Mouse (Mus musculus) urinary bladder, postnatal 10 days (tissue): Measurements from ENCODE around the gene Tmem50a.

ENCODE experiments used
- DNase-seq: peaks from one replicate; pipeline ENCODE4 v3.0.0; 2022; ENCODE audit warnings: low spot score

Gene Tmem50a

GRCm38 (mm10) chr4:134879410-134879981 lies 35.3 kb downstream of the Tmem50a start:
- peak; percentile 25 for DNase-seq

- DNase-seq: no peak
Measured at GRCm38 (mm10) chr4:134876171-134876570, 38.7 kb downstream of the Tmem50a start.

- no peak for DNase-seq
Measured at GRCm38 (mm10) chr4:134871950-134872349, 42.9 kb downstream of the Tmem50a start.

GRCm38 (mm10) chr4:134871477-134871876 lies 43.3 kb downstream of the Tmem50a start:
- no peak for DNase-seq

- no peak for DNase-seq
Measured at GRCm38 (mm10) chr4:134869815-134870375, 44.9 kb downstream of the Tmem50a start.

- DNase-seq: no peak
Measured at GRCm38 (mm10) chr4:134869068-134869730, 45.6 kb downstream of the Tmem50a start.

GRCm38 (mm10) chr4:134868490-134868889 lies 46.3 kb downstream of the Tmem50a start:
- DNase-seq: no peak

- DNase-seq: no peak
Measured at GRCm38 (mm10) chr4:134868065-134868464, 46.8 kb downstream of the Tmem50a start.

GRCm38 (mm10) chr4:134867661-134868060 lies 47.2 kb downstream of the Tmem50a start:
- no peak for DNase-seq

- DNase-seq: no peak
Measured at GRCm38 (mm10) chr4:134867213-134867612, 47.6 kb downstream of the Tmem50a start.

GRCm38 (mm10) chr4:134865789-134866188 lies 49.0 kb downstream of the Tmem50a start:
- no peak for DNase-seq

- no peak for DNase-seq
Measured at GRCm38 (mm10) chr4:134865340-134865739, 49.5 kb downstream of the Tmem50a start.

GRCm38 (mm10) chr4:134863937-134864729 lies 50.7 kb downstream of the Tmem50a start, which contains the start of gene Rhd:
Rhd (plus strand) TSS chr4:134864536.
- no peak for DNase-seq

- DNase-seq: no peak
Measured at GRCm38 (mm10) chr4:134862996-134863395, 51.8 kb downstream of the Tmem50a start.

- no peak for DNase-seq
Measured at GRCm38 (mm10) chr4:134861884-134862283, 52.9 kb downstream of the Tmem50a start.

- DNase-seq: no peak
Measured at GRCm38 (mm10) chr4:134858494-134858893, 56.3 kb downstream of the Tmem50a start.

GRCm38 (mm10) chr4:134856501-134856900 lies 58.3 kb downstream of the Tmem50a start:
- DNase-seq: no peak

GRCm38 (mm10) chr4:134856056-134856455 lies 58.8 kb downstream of the Tmem50a start:
- no peak for DNase-seq

GRCm38 (mm10) chr4:134855371-134855770 lies 59.5 kb downstream of the Tmem50a start:
- DNase-seq: no peak

GRCm38 (mm10) chr4:134853637-134854485 lies 61.0 kb downstream of the Tmem50a start:
- peak; percentile 72 for DNase-seq

GRCm38 (mm10) chr4:134853259-134853636 lies 61.6 kb downstream of the Tmem50a start, which contains the start of gene Maco1:
Maco1 (minus strand) TSS chr4:134853345.
- peak; percentile 98 for DNase-seq
